Mouse (Mus musculus) midbrain, postnatal 0 days (tissue): ENCODE results near the gene Cfap161. TPM values are rescaled to one million over a fixed set of nuclear protein-coding genes. Genes with fewer than 3 reads are reported as not detected.

Experiments
- ATAC-seq: fragments of 200-750 bp; cut with Nextera tagmentation; 2 replicates; pipeline ENCODE4 v1.8.0; 2017; ENCODE audit warnings: moderate number of reproducible peaks, mild to moderate bottlenecking, moderate TSS enrichment, moderate library complexity; ENCODE audit not compliant: low FRiP score
- DNase-seq: peaks from one replicate; pipeline ENCODE4 v3.0.0-alpha.2; 2015; ENCODE audit warnings: low spot score
- H3K27ac ChIP-seq: fragments of 300-500 bp; sonication (generic); 2 replicates; pipeline ENCODE4 v1.5.1; 2014; ENCODE audit warnings: low read depth, mild to moderate bottlenecking, low read length, mixed read lengths
- H3K27me3 ChIP-seq: fragments of 300-500 bp; sonication (generic); 2 replicates; pipeline ENCODE4 v1.6.1; 2014; ENCODE audit warnings: low read length, control low read depth, mixed read lengths; ENCODE audit not compliant: insufficient read depth
- H3K36me3 ChIP-seq: fragments of 300-500 bp; sonication (generic); 2 replicates; pipeline ENCODE4 v1.6.1; 2014; ENCODE audit warnings: low read length, control low read depth, mixed read lengths; ENCODE audit not compliant: insufficient read depth
- H3K4me1 ChIP-seq: fragments of 300-500 bp; sonication (generic); 2 replicates; pipeline ENCODE4 v1.6.1; 2014; ENCODE audit warnings: mild to moderate bottlenecking, control low read depth, antibody characterized with exemption, low read length, mixed read lengths; ENCODE audit not compliant: insufficient read depth
- H3K4me2 ChIP-seq: fragments of 300-500 bp; sonication (generic); 2 replicates; pipeline ENCODE4 v1.6.1; 2014; ENCODE audit warnings: low read depth, mild to moderate bottlenecking, low read length, mixed read lengths; ENCODE audit not compliant: poor library complexity, severe bottlenecking
- H3K4me3 ChIP-seq: fragments of 300-500 bp; sonication (generic); 2 replicates; pipeline ENCODE4 v1.5.1; 2014; ENCODE audit warnings: low read depth, mild to moderate bottlenecking, low read length, moderate library complexity
- H3K9ac ChIP-seq: fragments of 300-500 bp; sonication (generic); replicated peaks from 2 replicates; pipeline ENCODE4 v1.6.1; 2014; ENCODE audit warnings: mild to moderate bottlenecking, low read length, moderate library complexity, mixed read lengths; ENCODE audit not compliant: poor library complexity, severe bottlenecking
- H3K9me3 ChIP-seq: fragments of 300-500 bp; sonication (generic); 2 replicates; pipeline ENCODE4 v1.6.1; 2016; ENCODE audit warnings: low read length, control low read depth
- CTCF ChIP-seq: IDR thresholded peaks from 2 replicates; pipeline ENCODE4 v1.5.1; 2016; ENCODE audit warnings: antibody characterized with exemption, mild to moderate bottlenecking
- WGBS: fragments of 180-500 bp; shearing (Covaris S2); extraction: QIAGEN DNeasy Blood & Tissue Kit; methylation state at CpG from one replicate; pipeline ENCODE4 v1.1.7; 2014; 5-methylcytosine and 5-hydroxymethylcytosine counted together
- polyA plus RNA-seq: library from polyadenylated mRNA; unstranded; fragments of >200 nt; fragmentation: Nextera tagmentation; extraction: Ambion mirVana; gene quantifications from 2 replicates; pipeline ENCODE4 v1.2.1, GENCODE M21; 2015
- total RNA-seq: library from RNA; depleted of rRNA; stranded (reverse); fragments of >200 nt; gene quantifications from 2 replicates; pipeline ENCODE4 v1.2.3, GENCODE M21; 2014

The Cfap161 gene
- total and polyA plus RNA-seq, 2 experiments from 2014 or later, result 2.1 to 2.3 TPM

DNA sequence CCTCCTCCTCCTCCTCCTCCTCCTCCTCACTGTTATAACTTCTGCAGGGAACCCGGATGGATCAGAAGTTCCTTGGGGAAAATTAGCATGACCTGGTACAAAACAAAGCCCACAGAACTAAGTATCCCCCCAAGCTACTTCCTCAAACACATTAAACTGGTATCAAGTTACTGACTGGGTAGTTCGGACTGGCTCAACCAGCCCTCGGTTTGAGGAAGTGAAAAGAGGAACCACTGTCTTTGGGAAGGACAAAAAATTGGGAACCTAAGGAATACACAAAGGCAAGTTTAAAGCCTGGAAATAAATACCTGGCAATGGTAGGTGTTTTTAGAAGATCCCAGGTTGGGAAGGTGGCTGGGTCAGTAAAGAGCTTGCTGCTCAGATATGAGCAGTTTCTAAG is 15.0 kb upstream of the Cfap161 start:
- Histone ChIP-seq H3K36me3 (no peaks in the 10 kb centered on the region), H3K9me3 (no peaks in the 10 kb centered on the region), H3K9ac (no peak overlapping the region), H3K27me3 (no peaks in the 10 kb centered on the region; the same call in 1 of the 2 replicates), H3K4me1 (peaks cover 6% of the 10 kb centered on the region; the same call in 1 of the 2 replicates), H3K27ac (no peak overlapping the region), H3K4me3 (no peak overlapping the region), H3K4me2 (no peak overlapping the region)
- no peak for TF ChIP-seq CTCF
- ATAC-seq, result no peak
- no peak for DNase-seq
- WGBS, result 29% methylated on average over 2 of the region's 3 CpGs

DNA sequence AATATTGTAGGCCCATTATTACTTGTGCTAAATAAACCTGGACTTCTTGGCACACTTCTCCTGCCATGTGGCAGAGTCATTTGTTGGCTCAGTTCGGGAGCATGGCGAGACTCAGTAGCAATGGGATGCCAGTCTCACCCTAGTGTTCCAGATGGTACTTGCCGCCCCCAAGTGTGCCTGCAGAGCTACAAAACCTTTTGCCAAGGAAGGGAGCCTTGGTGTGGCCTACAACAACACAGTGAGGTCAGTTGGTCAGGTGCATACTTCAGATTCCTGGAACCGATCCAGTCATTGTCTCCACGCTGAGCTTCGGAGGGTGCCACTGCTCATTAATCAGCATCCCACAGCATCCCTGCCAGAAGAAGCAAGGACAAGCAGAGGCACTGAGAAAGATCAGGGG is 14.4 kb upstream of the Cfap161 start:
- no peak overlapping the region for H3K27ac ChIP-seq
- no peak for ATAC-seq
- H3K9me3 ChIP-seq, result no peaks in the 10 kb centered on the region
- H3K4me2 ChIP-seq, result no peak overlapping the region
- DNase-seq, result peak; percentile 76
- no peaks in the 10 kb centered on the region for H3K36me3 ChIP-seq
- H3K4me1 ChIP-seq, result peaks cover 6% of the 10 kb centered on the region; the same call in 1 of the 2 replicates
- TF ChIP-seq CTCF, result no peak
- H3K4me3 ChIP-seq, result no peak overlapping the region
- H3K9ac ChIP-seq, result no peak overlapping the region
- WGBS, result 61% methylated on average over 6 of the region's 6 CpGs
- no peaks in the 10 kb centered on the region; the same call in 1 of the 2 replicates for H3K27me3 ChIP-seq

DNA sequence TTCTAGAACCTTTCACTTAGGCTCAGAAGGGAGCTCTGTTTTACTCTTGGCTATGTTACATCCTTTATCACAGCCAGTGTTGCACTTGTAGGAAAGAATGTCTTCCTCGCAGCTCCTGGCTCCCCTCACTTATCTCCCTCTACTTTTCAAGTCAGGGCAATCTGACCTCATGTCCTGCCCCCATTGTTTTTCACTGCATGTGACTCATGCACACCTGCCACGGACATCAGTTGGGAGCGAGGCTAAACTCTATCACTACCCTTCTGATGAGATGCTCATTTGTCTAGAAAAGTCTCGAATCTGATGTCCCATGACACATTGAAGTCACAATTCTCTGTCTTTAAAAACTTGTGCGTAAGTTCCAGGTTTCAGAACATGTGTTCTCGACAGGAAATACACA is 12.3 kb upstream of the Cfap161 start:
- Histone ChIP-seq H3K4me2 (no peak overlapping the region), H3K27me3 (no peaks in the 10 kb centered on the region; the same call in 1 of the 2 replicates), H3K36me3 (no peaks in the 10 kb centered on the region), H3K4me1 (peaks cover 6% of the 10 kb centered on the region; the same call in 1 of the 2 replicates), H3K27ac (no peak overlapping the region), H3K9ac (no peak overlapping the region), H3K9me3 (no peaks in the 10 kb centered on the region), H3K4me3 (no peak overlapping the region)
- DNase-seq (no peak), ATAC-seq (no peak)
- 75% methylated on average over 6 of the region's 6 CpGs for WGBS
- TF ChIP-seq CTCF, result no peak

DNA sequence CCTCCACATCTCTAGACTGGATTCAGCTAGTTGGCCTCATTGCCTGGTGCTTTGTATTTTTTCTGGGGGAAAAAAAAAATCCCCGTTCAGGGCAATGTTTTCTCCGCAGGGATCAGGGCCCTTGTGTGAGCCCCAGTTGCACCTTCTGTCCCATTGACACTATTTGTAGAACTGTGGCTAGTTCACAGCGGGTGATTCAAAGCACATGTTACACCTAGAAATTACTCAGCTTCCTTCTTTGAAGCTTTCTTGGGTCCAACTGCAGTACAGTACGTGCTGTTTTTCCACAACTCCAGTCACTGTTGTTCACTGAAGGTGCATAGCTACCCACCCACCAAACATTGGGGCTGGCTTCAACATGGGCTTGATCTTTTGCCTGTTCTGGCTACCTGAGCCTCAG is 9.1 kb upstream of the Cfap161 start:
- ATAC-seq (no peak), DNase-seq (no peak)
- H3K36me3 ChIP-seq, result no peaks in the 10 kb centered on the region
- H3K4me3 ChIP-seq, result no peak overlapping the region
- H3K4me2 ChIP-seq, result no peak overlapping the region
- H3K27ac ChIP-seq, result no peak overlapping the region
- H3K9me3 ChIP-seq, result no peaks in the 10 kb centered on the region
- H3K27me3 ChIP-seq, result no peaks in the 10 kb centered on the region
- no peak overlapping the region for H3K9ac ChIP-seq
- TF ChIP-seq CTCF, result no peak
- WGBS, result 80% methylated on average over 4 of the region's 4 CpGs
- no peaks in the 10 kb centered on the region for H3K4me1 ChIP-seq

DNA sequence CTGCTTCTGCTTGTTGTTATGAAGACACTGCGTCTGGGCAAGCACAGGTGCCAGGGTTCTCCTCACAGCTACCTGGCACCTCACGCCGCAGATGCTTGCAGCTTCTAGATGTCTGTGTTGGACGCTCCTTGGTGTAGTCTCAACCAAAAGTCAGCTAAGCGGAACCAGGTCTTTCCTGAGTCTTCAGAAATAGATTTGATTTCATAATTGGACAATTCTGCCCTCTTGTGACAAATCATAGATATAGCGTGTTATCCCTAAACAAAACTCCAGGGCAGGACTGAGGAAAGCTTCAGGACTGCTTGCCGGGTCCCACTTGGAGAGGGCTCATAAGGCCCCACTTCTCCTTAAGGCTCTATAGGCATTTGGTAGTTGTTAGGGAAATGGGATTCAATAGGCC is 7.8 kb upstream of the Cfap161 start:
- no peaks in the 10 kb centered on the region for H3K27me3 ChIP-seq
- H3K27ac ChIP-seq, result no peak overlapping the region
- TF ChIP-seq CTCF, result peak; percentile 85
- ATAC-seq, result peak; percentile 65; the same call in 1 of the 2 replicates
- DNase-seq, result peak; percentile 80
- H3K4me1 ChIP-seq, result no peaks in the 10 kb centered on the region
- 55% methylated on average over 7 of the region's 7 CpGs for WGBS
- no peaks in the 10 kb centered on the region for H3K9me3 ChIP-seq
- no peak overlapping the region for H3K4me2 ChIP-seq
- no peak overlapping the region for H3K9ac ChIP-seq
- no peaks in the 10 kb centered on the region for H3K36me3 ChIP-seq
- H3K4me3 ChIP-seq, result no peak overlapping the region

GRCm38 (mm10) chr7:83802007-83802406 is 7.3 kb upstream of the Cfap161 start:
- no peak for TF ChIP-seq CTCF
- no peaks in the 10 kb centered on the region for H3K9me3 ChIP-seq
- H3K27me3 ChIP-seq, result no peaks in the 10 kb centered on the region
- ATAC-seq, result no peak
- no peaks in the 10 kb centered on the region for H3K36me3 ChIP-seq
- WGBS, result 82% methylated on average over 2 of the region's 2 CpGs
- no peak overlapping the region for H3K4me2 ChIP-seq
- H3K4me1 ChIP-seq, result no peaks in the 10 kb centered on the region
- H3K27ac ChIP-seq, result no peak overlapping the region
- H3K9ac ChIP-seq, result no peak overlapping the region
- no peak for DNase-seq
- no peak overlapping the region for H3K4me3 ChIP-seq
